Mouse (Mus musculus) liver, embryonic 15.5 days (tissue): ENCODE data around the gene Eif4g1. TPM values are rescaled to one million over a fixed set of nuclear protein-coding genes. Genes with fewer than 3 reads are reported as not detected.

Experiments used
- ATAC-seq: fragments of 200-750 bp; cut with Nextera tagmentation; 2 replicates; pipeline ENCODE4 v1.8.0; 2017; ENCODE audit warnings: moderate number of reproducible peaks, mild to moderate bottlenecking, moderate library complexity; ENCODE audit not compliant: insufficient read depth
- H3K27ac ChIP-seq: fragments of 300-500 bp; sonication (generic); replicated peaks from 2 replicates; pipeline ENCODE4 v1.5.1; 2015; ENCODE audit warnings: mild to moderate bottlenecking, inconsistent platforms
- H3K27me3 ChIP-seq: fragments of 300-500 bp; sonication (generic); 2 replicates; pipeline ENCODE4 v1.6.1; 2015; ENCODE audit warnings: mild to moderate bottlenecking, inconsistent platforms
- H3K36me3 ChIP-seq: fragments of 300-500 bp; sonication (generic); replicated peaks from 2 replicates; pipeline ENCODE4 v1.6.1; 2015; ENCODE audit warnings: moderate library complexity, mild to moderate bottlenecking, inconsistent platforms
- H3K4me1 ChIP-seq: fragments of 300-500 bp; sonication (generic); replicated peaks from 2 replicates; pipeline ENCODE4 v1.6.1; 2015; ENCODE audit warnings: inconsistent platforms
- H3K4me2 ChIP-seq: fragments of 300-500 bp; sonication (generic); 2 replicates; pipeline ENCODE4 v1.6.1; 2015; ENCODE audit warnings: moderate library complexity, mild to moderate bottlenecking, inconsistent platforms
- H3K4me3 ChIP-seq: fragments of 300-500 bp; sonication (generic); replicated peaks from 2 replicates; pipeline ENCODE4 v1.5.1; 2015; ENCODE audit warnings: mild to moderate bottlenecking, inconsistent platforms
- H3K9ac ChIP-seq: fragments of 300-500 bp; sonication (generic); 2 replicates; pipeline ENCODE4 v1.6.1; 2015; ENCODE audit warnings: moderate library complexity, mild to moderate bottlenecking, inconsistent platforms
- H3K9me3 ChIP-seq: fragments of 300-500 bp; sonication (generic); replicated peaks from 2 replicates; pipeline ENCODE4 v1.6.1; 2016; ENCODE audit warnings: inconsistent platforms
- WGBS: fragments of 180-500 bp; shearing (Covaris S2); methylation state at CpG from one replicate; pipeline ENCODE4 v1.1.7; 2015; ENCODE audit warnings: mixed read lengths; ENCODE audit not compliant: insufficient replicate concordance; 5-methylcytosine and 5-hydroxymethylcytosine counted together
- polyA plus RNA-seq: library from polyadenylated mRNA; unstranded; fragments of >200 nt; fragmentation: Nextera tagmentation; extraction: Ambion mirVana; gene quantifications from 2 replicates; pipeline ENCODE4 v1.2.1, GENCODE M21; 2015

The Eif4g1 gene
- polyA plus RNA-seq, 1 experiment from 2014 or later, result 86.2 TPM

- Histone ChIP-seq H3K9me3 (no peaks in the 10 kb centered on the region), H3K4me3 (no peak overlapping the region), H3K9ac (no peak overlapping the region), H3K27ac (no peak overlapping the region), H3K27me3 (peaks cover 61% of the 10 kb centered on the region), H3K4me2 (no peak overlapping the region), H3K36me3 (peaks cover 30% of the 10 kb centered on the region), H3K4me1 (peaks cover 47% of the 10 kb centered on the region)
- ATAC-seq, result no peak
- WGBS, result 67% methylated on average over 8 of the region's 8 CpGs
These were observed 26.7 kb downstream of the Eif4g1 start for GRCm38 (mm10) chr16:20694781-20695180.

GRCm38 (mm10) chr16:20695622-20696323, 27.7 kb downstream of the Eif4g1 start:
- Histone ChIP-seq H3K9me3 (no peaks in the 10 kb centered on the region), H3K27ac (no peak overlapping the region), H3K9ac (no peak overlapping the region), H3K4me2 (peak overlapping the region; percentile 58), H3K4me3 (peak overlapping the region; percentile 31), H3K4me1 (peaks cover 43% of the 10 kb centered on the region), H3K27me3 (peaks cover 61% of the 10 kb centered on the region), H3K36me3 (peaks cover 20% of the 10 kb centered on the region)
- ATAC-seq, result no peak
- WGBS, result 5% methylated on average over 46 of the region's 46 CpGs

- H3K4me1 ChIP-seq, result peaks cover 44% of the 10 kb centered on the region
- peaks cover 5% of the 10 kb centered on the region; the same call in 1 of the 2 replicates for H3K36me3 ChIP-seq
- 57% methylated on average over 5 of the region's 5 CpGs for WGBS
- H3K9me3 ChIP-seq, result no peaks in the 10 kb centered on the region
- H3K4me3 ChIP-seq, result no peak overlapping the region
- no peak overlapping the region for H3K9ac ChIP-seq
- H3K4me2 ChIP-seq, result no peak overlapping the region
- H3K27ac ChIP-seq, result no peak overlapping the region
- ATAC-seq, result no peak
- peaks cover 56% of the 10 kb centered on the region for H3K27me3 ChIP-seq
These were observed 31.2 kb downstream of the Eif4g1 start for GRCm38 (mm10) chr16:20699266-20699665.

GRCm38 (mm10) chr16:20700036-20700435, 31.9 kb downstream of the Eif4g1 start:
- Histone ChIP-seq H3K4me1 (peaks cover 52% of the 10 kb centered on the region), H3K9ac (no peak overlapping the region), H3K9me3 (no peaks in the 10 kb centered on the region), H3K36me3 (peaks cover 5% of the 10 kb centered on the region; the same call in 1 of the 2 replicates), H3K27me3 (peaks cover 48% of the 10 kb centered on the region), H3K4me2 (no peak overlapping the region), H3K4me3 (no peak overlapping the region), H3K27ac (no peak overlapping the region)
- no peak for ATAC-seq
- WGBS, result 69% methylated on average over 5 of the region's 5 CpGs

DNA sequence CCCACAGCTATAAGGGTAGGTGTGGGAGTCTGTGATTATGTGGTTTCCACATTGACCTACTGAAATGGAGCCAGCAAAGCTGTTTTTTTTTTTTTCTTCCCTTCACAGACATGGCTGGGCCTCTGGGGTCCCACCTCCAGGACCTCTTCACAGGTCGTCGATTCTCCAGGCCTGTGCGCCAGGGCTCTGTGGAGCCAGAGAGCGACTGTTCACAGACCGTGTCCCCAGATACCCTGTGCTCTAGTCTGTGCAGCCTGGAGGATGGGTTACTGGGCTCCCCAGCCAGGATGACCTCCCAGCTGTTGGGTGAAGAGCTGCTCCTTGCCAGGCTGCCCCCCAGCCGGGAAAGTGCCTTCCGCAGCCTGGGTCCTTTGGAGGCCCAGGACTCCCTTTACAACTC, 33.2 kb downstream of the Eif4g1 start:
- Histone ChIP-seq H3K4me1 (peaks cover 52% of the 10 kb centered on the region), H3K27ac (no peak overlapping the region), H3K27me3 (peaks cover 35% of the 10 kb centered on the region), H3K9me3 (no peaks in the 10 kb centered on the region), H3K4me3 (no peak overlapping the region), H3K9ac (no peak overlapping the region), H3K4me2 (no peak overlapping the region), H3K36me3 (peaks cover 9% of the 10 kb centered on the region; the same call in 1 of the 2 replicates)
- 66% methylated on average over 7 of the region's 7 CpGs for WGBS
- no peak for ATAC-seq

DNA sequence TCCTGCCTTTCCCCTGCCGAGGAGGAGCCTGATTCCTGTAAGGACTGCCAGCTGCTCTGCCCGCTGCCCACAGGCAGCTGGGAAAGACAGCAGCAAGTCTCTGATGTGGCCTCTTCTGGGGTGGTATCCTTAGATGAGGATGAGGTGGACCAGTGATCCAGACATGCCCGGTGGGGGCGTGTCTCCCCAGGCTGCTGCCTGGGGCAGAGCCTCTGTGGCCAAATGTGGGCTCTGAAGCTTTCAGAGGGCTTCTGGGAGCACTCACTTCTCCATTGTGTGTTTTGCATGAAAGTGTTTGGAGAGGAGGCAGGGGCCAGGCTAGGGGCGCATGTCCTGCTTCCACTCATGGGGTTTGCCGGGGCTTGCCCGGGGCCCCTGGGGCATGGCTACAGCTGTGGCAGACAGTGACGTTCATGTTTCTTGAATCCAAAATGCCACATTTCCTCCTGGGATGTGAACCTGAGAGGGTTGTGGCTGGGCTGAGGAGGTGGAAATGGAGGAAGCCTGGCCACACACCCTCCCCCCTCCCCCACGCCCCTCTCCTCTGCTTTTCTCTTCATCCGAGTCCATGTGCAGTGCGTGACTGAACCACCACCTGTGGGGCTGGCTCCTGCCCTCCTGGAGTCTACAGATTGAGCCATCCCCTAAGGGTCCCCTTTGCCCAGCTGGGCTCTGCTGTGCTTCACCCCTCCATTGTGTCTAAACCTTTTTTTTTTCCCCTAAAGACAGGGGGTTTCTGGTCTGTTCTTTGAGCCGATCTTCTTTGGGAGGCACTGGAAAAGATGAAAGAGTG, 33.8 kb downstream of the Eif4g1 start:
- ATAC-seq, result no peak
- H3K9me3 ChIP-seq, result no peaks in the 10 kb centered on the region
- peak overlapping the region; percentile 54 for H3K9ac ChIP-seq
- WGBS, result 32% methylated on average over 12 of the region's 12 CpGs
- peaks cover 57% of the 10 kb centered on the region for H3K4me1 ChIP-seq
- H3K4me3 ChIP-seq, result peak overlapping the region; percentile 21
- peak overlapping the region; percentile 91 for H3K27ac ChIP-seq
- H3K27me3 ChIP-seq, result peaks cover 29% of the 10 kb centered on the region
- H3K4me2 ChIP-seq, result peak overlapping the region; percentile 65
- peaks cover 15% of the 10 kb centered on the region; the same call in 1 of the 2 replicates for H3K36me3 ChIP-seq

DNA sequence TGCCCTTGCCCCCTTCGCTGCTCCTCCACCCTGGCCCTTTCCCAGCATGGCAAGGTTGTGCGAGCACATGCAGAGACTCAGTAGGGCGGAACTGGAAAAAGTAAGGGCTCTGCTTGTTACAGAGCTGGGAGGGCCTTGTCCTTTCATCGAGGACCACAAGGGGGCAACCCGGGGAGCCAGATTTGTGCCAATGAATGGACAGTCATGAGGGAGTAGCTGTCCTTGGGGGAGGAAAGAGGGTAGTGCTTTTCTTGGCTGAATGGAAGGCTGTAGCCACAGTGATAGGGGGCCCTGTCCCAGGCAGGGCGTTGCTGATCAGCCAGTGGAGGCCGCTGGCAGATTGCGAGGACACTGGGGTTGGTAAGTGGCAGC, 34.4 kb downstream of the Eif4g1 start:
- Histone ChIP-seq H3K9ac (peak overlapping the region; percentile 54), H3K36me3 (peaks cover 20% of the 10 kb centered on the region), H3K9me3 (no peaks in the 10 kb centered on the region), H3K4me3 (peak overlapping the region; percentile 21), H3K4me2 (peak overlapping the region; percentile 65), H3K4me1 (peaks cover 63% of the 10 kb centered on the region), H3K27me3 (peaks cover 24% of the 10 kb centered on the region), H3K27ac (peak overlapping the region; percentile 91)
- ATAC-seq, result peak; percentile 80
- WGBS, result 3% methylated on average over 8 of the region's 8 CpGs

DNA sequence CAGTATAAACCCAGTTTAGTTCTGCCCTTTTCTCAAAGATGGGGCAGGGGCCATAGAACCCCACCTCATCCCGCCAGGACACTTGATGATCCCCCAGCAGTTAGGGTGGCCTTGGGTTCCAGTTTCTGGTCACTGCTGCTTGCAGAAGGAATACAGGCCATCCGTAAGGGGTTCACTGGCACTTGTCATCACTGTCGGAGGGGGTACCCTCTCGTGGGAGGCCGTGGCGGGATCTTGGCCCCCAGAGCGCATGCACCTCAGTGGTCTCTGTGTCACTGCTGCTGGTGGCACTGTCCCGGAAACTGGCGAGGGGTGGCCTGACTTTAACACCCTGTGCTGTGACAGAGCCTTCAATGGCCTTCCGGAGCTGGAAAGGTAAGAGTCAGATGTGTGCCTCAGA, 35.0 kb downstream of the Eif4g1 start:
- H3K9me3 ChIP-seq, result no peaks in the 10 kb centered on the region
- no peak for ATAC-seq
- peaks cover 69% of the 10 kb centered on the region for H3K4me1 ChIP-seq
- peaks cover 18% of the 10 kb centered on the region for H3K27me3 ChIP-seq
- peak overlapping the region; percentile 65 for H3K4me2 ChIP-seq
- peak overlapping the region; percentile 21 for H3K4me3 ChIP-seq
- peaks cover 25% of the 10 kb centered on the region for H3K36me3 ChIP-seq
- H3K27ac ChIP-seq, result peak overlapping the region; percentile 91
- 73% methylated on average over 10 of the region's 10 CpGs for WGBS
- peak overlapping the region; percentile 54; the same call in 1 of the 2 replicates for H3K9ac ChIP-seq

- no peaks in the 10 kb centered on the region for H3K9me3 ChIP-seq
- peak overlapping the region; percentile 91 for H3K27ac ChIP-seq
- H3K4me1 ChIP-seq, result peaks cover 75% of the 10 kb centered on the region
- H3K4me3 ChIP-seq, result peak overlapping the region; percentile 21
- H3K9ac ChIP-seq, result peak overlapping the region; percentile 54; the same call in 1 of the 2 replicates
- peaks cover 33% of the 10 kb centered on the region for H3K36me3 ChIP-seq
- 27% methylated on average over 6 of the region's 6 CpGs for WGBS
- H3K27me3 ChIP-seq, result peaks cover 10% of the 10 kb centered on the region
- peak overlapping the region; percentile 65 for H3K4me2 ChIP-seq
- peak; percentile 76 for ATAC-seq
These were observed 35.7 kb downstream of the Eif4g1 start for GRCm38 (mm10) chr16:20703699-20704400.

DNA sequence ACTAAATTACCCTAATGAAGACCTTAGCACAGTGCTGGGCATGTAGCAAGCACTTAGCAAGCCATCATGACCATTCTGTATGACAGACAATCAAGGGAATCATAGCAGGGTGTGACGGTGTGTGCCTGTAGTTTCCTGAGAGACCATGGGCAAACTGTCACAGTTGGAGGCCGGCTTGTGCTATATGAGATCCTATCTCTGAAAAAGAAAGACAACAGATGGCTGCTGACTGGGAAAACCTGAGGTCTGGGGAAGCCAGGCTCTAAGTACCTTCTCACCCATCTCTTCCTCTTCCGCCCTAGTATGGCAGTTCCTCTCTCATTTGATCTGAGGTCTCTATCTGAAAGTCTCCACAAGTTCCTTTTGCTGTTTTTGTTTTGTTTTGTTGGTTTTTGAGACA, 37.7 kb downstream of the Eif4g1 start:
- 39% methylated on average over 3 of the region's 3 CpGs for WGBS

More for the DNA sequence above, 37.7 kb downstream of the Eif4g1 start:
- H3K9ac ChIP-seq, result no peak overlapping the region; the same call in 1 of the 2 replicates
- H3K4me1 ChIP-seq, result peaks cover 94% of the 10 kb centered on the region
- H3K36me3 ChIP-seq, result peaks cover 52% of the 10 kb centered on the region
- no peak for ATAC-seq
- no peak overlapping the region for H3K4me3 ChIP-seq
- peaks cover 6% of the 10 kb centered on the region for H3K27me3 ChIP-seq
- peak overlapping the region; percentile 91 for H3K27ac ChIP-seq
- no peak overlapping the region for H3K4me2 ChIP-seq
- H3K9me3 ChIP-seq, result no peaks in the 10 kb centered on the region
